ENCODE assay signal across 9 mouse cellular contexts in genomic region chr7:75854231-75854925, GRCm38 (mm10). TPM values are rescaled to one million over a fixed set of nuclear protein-coding genes. Genes with fewer than 3 reads are reported as not detected.
DNase-seq lines count a peak whose midpoint lies in the region; ATAC-seq and TF ChIP-seq lines count a peak whose summit lies in the region.
"Had no signal": no experiment of that assay in that cellular context is flagged by ENCODE, and none has a peak within 500 bp of the region (broad histone marks: within the 10 kb centered on the region; RNA-seq: fewer than 3 reads in every experiment).

No protein-coding gene starts in this region.

- no peak overlapping the region for H3K27ac ChIP-seq in limb, embryonic 14.5 days (replicated peaks; ENCODE audit: low read depth, low read length)
- H3K27ac ChIP-seq in limb, embryonic 10.5 days: no peak overlapping the region
- H3K27ac ChIP-seq in embryonic facial prominence, embryonic 12.5 days: 0 out of 2 replicates have a peak overlapping the region, but pooled peaks have one; percentile 23
- H3K27ac ChIP-seq in kidney, embryonic 16.5 days (ENCODE audit: low read length): peak overlapping the region; percentile 22; the same call in 1 of the 2 replicates

- H3K9ac ChIP-seq in limb, embryonic 14.5 days (ENCODE audit: low read depth, low read length, severe bottlenecking): 0 out of 2 replicates have a peak overlapping the region, but pooled peaks have one; percentile 25
- peak overlapping the region; percentile 1; the same call in 1 of the 2 replicates for H3K9ac ChIP-seq in embryonic facial prominence, embryonic 12.5 days
- no peak overlapping the region for H3K9ac ChIP-seq in kidney, embryonic 16.5 days (replicated peaks; ENCODE audit: low read length)

- no peak overlapping the region for H3K4me3 ChIP-seq in limb, embryonic 14.5 days (replicated peaks; ENCODE audit: low read length)
- H3K4me3 ChIP-seq in limb, embryonic 10.5 days: no peak overlapping the region
- H3K4me3 ChIP-seq in embryonic facial prominence, embryonic 12.5 days: no peak overlapping the region
- no peak overlapping the region for H3K4me3 ChIP-seq in kidney, embryonic 16.5 days (ENCODE audit: low read length)

- H3K4me2 ChIP-seq in limb, embryonic 14.5 days (replicated peaks; ENCODE audit: low read depth, low read length, severe bottlenecking): no peak overlapping the region
- no peak overlapping the region for H3K4me2 ChIP-seq in embryonic facial prominence, embryonic 12.5 days (replicated peaks)
- no peak overlapping the region for H3K4me2 ChIP-seq in kidney, embryonic 16.5 days (replicated peaks; ENCODE audit: low read depth, low read length)

- 57% methylated on average over 6 of the region's 6 CpGs for WGBS in limb, embryonic 14.5 days
- WGBS in limb, embryonic 10.5 days: 55% methylated on average over 6 of the region's 6 CpGs
- WGBS in embryonic facial prominence, embryonic 12.5 days: 43% methylated on average over 6 of the region's 6 CpGs
- WGBS in kidney, embryonic 16.5 days: 37% methylated on average over 6 of the region's 6 CpGs

- H3K9me3 ChIP-seq in limb, embryonic 14.5 days (ENCODE audit: control insufficient read depth, low read length): no peaks in the 10 kb centered on the region
- H3K9me3 ChIP-seq in limb, embryonic 10.5 days (replicated peaks): no peaks in the 10 kb centered on the region
- no peaks in the 10 kb centered on the region for H3K9me3 ChIP-seq in embryonic facial prominence, embryonic 12.5 days
- H3K9me3 ChIP-seq in kidney, embryonic 16.5 days (ENCODE audit: low read length): no peaks in the 10 kb centered on the region
- H3K9me3 ChIP-seq: G1E had no signal

- no peak for DNase-seq in limb, embryonic 14.5 days (ENCODE audit: low spot score)
- no peak for DNase-seq in limb, embryonic 10.5 days (ENCODE audit: low spot score)
- peak; percentile 20 for DNase-seq in neural tube, embryonic 10.5 days (ENCODE audit: extremely low spot score, low spot score)
- DNase-seq in left cerebral cortex, adult 11 months (ENCODE audit: low spot score): no peak
- no peak for DNase-seq in B cell, adult 2 months

- no peaks in the 10 kb centered on the region for H3K27me3 ChIP-seq in limb, embryonic 14.5 days (ENCODE audit: control insufficient read depth, insufficient read depth, low read length)
- H3K27me3 ChIP-seq in limb, embryonic 10.5 days (ENCODE audit: low read depth, poor library complexity, severe bottlenecking): no peaks in the 10 kb centered on the region
- H3K27me3 ChIP-seq in embryonic facial prominence, embryonic 12.5 days: no peaks in the 10 kb centered on the region
- H3K27me3 ChIP-seq in kidney, embryonic 16.5 days (ENCODE audit: insufficient read depth, low read length): no peaks in the 10 kb centered on the region

- peaks cover 24% of the 10 kb centered on the region for H3K4me1 ChIP-seq in limb, embryonic 14.5 days (ENCODE audit: control insufficient read depth, insufficient read depth, low read length)
- H3K4me1 ChIP-seq in limb, embryonic 10.5 days: peaks cover 31% of the 10 kb centered on the region
- H3K4me1 ChIP-seq in embryonic facial prominence, embryonic 12.5 days: peaks cover 43% of the 10 kb centered on the region
- peaks cover 45% of the 10 kb centered on the region for H3K4me1 ChIP-seq in kidney, embryonic 16.5 days (ENCODE audit: insufficient read depth, low read length)

- no peak for TF ChIP-seq POLR2A in limb, embryonic 14.5 days (IDR thresholded peaks at IDR 0.05; ENCODE audit: borderline replicate concordance, extremely low read depth, insufficient read depth, insufficient read length)

- no peak for ATAC-seq in limb, embryonic 14.5 days (ENCODE audit: low FRiP score, low read depth)
- ATAC-seq in embryonic facial prominence, embryonic 12.5 days (ENCODE audit: insufficient number of reproducible peaks, insufficient read depth, low FRiP score, low TSS enrichment): no peak
- peak; percentile 63; the same call in 1 of the 2 replicates for ATAC-seq in kidney, embryonic 16.5 days (ENCODE audit: low FRiP score, low TSS enrichment)
- ATAC-seq in megakaryocyte progenitor cell, adult 5-6 weeks (replicated peaks; ENCODE audit: poor library complexity): no peak

- H3K36me3 ChIP-seq in limb, embryonic 14.5 days (ENCODE audit: control insufficient read depth, insufficient read depth, low read length): peaks cover 15% of the 10 kb centered on the region
- H3K36me3 ChIP-seq in limb, embryonic 10.5 days: peaks cover 50% of the 10 kb centered on the region
- H3K36me3 ChIP-seq in embryonic facial prominence, embryonic 12.5 days: peaks cover 4% of the 10 kb centered on the region; the same call in 1 of the 2 replicates
- H3K36me3 ChIP-seq in kidney, embryonic 16.5 days (ENCODE audit: insufficient read depth, low read length): no peaks in the 10 kb centered on the region

RNA-seq across cellular contexts. Expression of gene Klhl25, which starts 6.3 kb away (rescaled TPM):
- 17.2 and 20.8 TPM in 2 replicates for polyA plus RNA-seq in limb, embryonic 14.5 days (2012; rRNA removed)
- polyA plus RNA-seq in limb, embryonic 14.5 days (2014; fragmentation: Nextera tagmentation; extraction: Ambion mirVana): 17.9 and 19.4 TPM in 2 replicates
- 23.5 and 26.5 TPM in 2 replicates for polyA plus RNA-seq in limb, embryonic 10.5 days (2016; fragmentation: Nextera tagmentation; extraction: Ambion mirVana)
- 23.5 and 23.9 TPM in 2 replicates for polyA plus RNA-seq in embryonic facial prominence, embryonic 12.5 days (2016; fragmentation: Nextera tagmentation; extraction: Ambion mirVana)
- 19.6 and 20.0 TPM in 2 replicates for polyA plus RNA-seq in kidney, embryonic 16.5 days (2015; fragmentation: Nextera tagmentation; extraction: Ambion mirVana)
- total RNA-seq in megakaryocyte progenitor cell, adult 5-6 weeks (2015): 4.0 and 5.4 TPM in 2 replicates
- 8.7 and 9.0 TPM in 2 replicates for total RNA-seq in megakaryocyte progenitor cell, adult 5-6 weeks (2017)

Comparison
In these comparisons a context has a peak if more than half of its experiments do, and no peak if none do; other contexts are left out.
1. H3K27ac ChIP-seq: peak in embryonic facial prominence, embryonic 12.5 days (single experiment) and kidney, embryonic 16.5 days (single experiment); none in limb, embryonic 14.5 days (single experiment) and limb, embryonic 10.5 days (single experiment).